Mouse (Mus musculus) heart, adult 2 months (tissue): ENCODE measurements at regions not wholly inside any gene's neighbourhood (a gene's known extent, or its start where the extent isn't known, plus 50 kb on each side); places are given as distances from the start of the nearest gene placed in this dataset.

Experiments used
- CTCF ChIP-seq: fragments of 200-600 bp; IDR thresholded peaks from 2 replicates; pipeline ENCODE4 v1.8.1; 2022; ENCODE audit warnings: antibody characterized with exemption, mild to moderate bottlenecking, moderate library complexity
- EP300 ChIP-seq: fragments of 200-500 bp; IDR thresholded peaks from 2 replicates; pipeline ENCODE4 v1.6.1; 2011; ENCODE audit warnings: low read depth, low read length, control low read depth; ENCODE audit not compliant: insufficient read depth
- POLR2A ChIP-seq: fragments of 200-500 bp; IDR thresholded peaks from 2 replicates; pipeline ENCODE4 v1.6.1; 2011; ENCODE audit warnings: mild to moderate bottlenecking, low read depth, low read length, control low read depth; ENCODE audit not compliant: insufficient read depth

GRCm38 (mm10) chr8:97461478-97461877 lies 1573.1 kb upstream of the Got2 start:
- TF ChIP-seq CTCF (no peak), EP300 (no peak), POLR2A (no peak)
